Mouse (Mus musculus) heart, postnatal 0 days (tissue): ENCODE results near the gene Tmem208. TPM values are rescaled to one million over a fixed set of nuclear protein-coding genes. Genes with fewer than 3 reads are reported as not detected.

Experiments
- ATAC-seq: fragments of 200-750 bp; cut with Nextera tagmentation; 2 replicates; pipeline ENCODE4 v1.8.0; 2017; ENCODE audit warnings: low read depth, moderate number of reproducible peaks, moderate library complexity; ENCODE audit not compliant: insufficient read depth
- DNase-seq: peaks from one replicate; pipeline ENCODE4 v3.0.0-alpha.2; 2016; ENCODE audit warnings: low spot score
- H3K27ac ChIP-seq: fragments of 300-500 bp; sonication (generic); 2 replicates; pipeline ENCODE4 v1.5.1; 2014; ENCODE audit warnings: low read depth, mild to moderate bottlenecking
- H3K27me3 ChIP-seq: fragments of 300-500 bp; sonication (generic); 2 replicates; pipeline ENCODE4 v1.6.1; 2014; ENCODE audit warnings: low read length, mixed read lengths; ENCODE audit not compliant: control insufficient read depth, insufficient read depth
- H3K36me3 ChIP-seq: fragments of 300-500 bp; sonication (generic); replicated peaks from 2 replicates; pipeline ENCODE4 v1.6.1; 2014; ENCODE audit warnings: low read length, mixed read lengths; ENCODE audit not compliant: control insufficient read depth, insufficient read depth
- H3K4me1 ChIP-seq: fragments of 300-500 bp; sonication (generic); 2 replicates; pipeline ENCODE4 v1.6.1; 2014; ENCODE audit warnings: antibody characterized with exemption; ENCODE audit not compliant: control insufficient read depth, insufficient read depth
- H3K4me2 ChIP-seq: fragments of 300-500 bp; sonication (generic); 2 replicates; pipeline ENCODE4 v1.6.1; 2014; ENCODE audit warnings: low read depth, mild to moderate bottlenecking, low read length, moderate library complexity
- H3K4me3 ChIP-seq: fragments of 300-500 bp; sonication (generic); 2 replicates; pipeline ENCODE4 v1.5.1; 2014; ENCODE audit warnings: low read depth, low read length
- H3K9ac ChIP-seq: fragments of 300-500 bp; sonication (generic); replicated peaks from 2 replicates; pipeline ENCODE4 v1.6.1; 2014; ENCODE audit warnings: low read depth, low read length, mixed read lengths
- H3K9me3 ChIP-seq: fragments of 300-500 bp; sonication (generic); replicated peaks from 2 replicates; pipeline ENCODE4 v1.6.1; 2016; ENCODE audit warnings: low read length; ENCODE audit not compliant: control insufficient read depth
- CTCF ChIP-seq: IDR thresholded peaks from 2 replicates; pipeline ENCODE4 v1.5.1; 2016; ENCODE audit warnings: antibody characterized with exemption, control low read depth, low read depth
- EP300 ChIP-seq: IDR thresholded peaks from 2 replicates; pipeline ENCODE4 v1.6.1; 2016; ENCODE audit warnings: antibody characterized with exemption, low read depth
- WGBS: fragments of 180-500 bp; shearing (Covaris S2); extraction: QIAGEN DNeasy Blood & Tissue Kit; methylation state at CpG from one replicate; pipeline ENCODE4 v1.1.7; 2014; 5-methylcytosine and 5-hydroxymethylcytosine counted together
- polyA plus RNA-seq: library from polyadenylated mRNA; unstranded; fragments of >200 nt; fragmentation: Nextera tagmentation; extraction: Ambion mirVana; gene quantifications from 2 replicates; pipeline ENCODE4 v1.2.1, GENCODE M21; 2015
- total RNA-seq: library from RNA; depleted of rRNA; stranded (reverse); fragments of >200 nt; gene quantifications from 2 replicates; pipeline ENCODE4 v1.2.3, GENCODE M21; 2014; ENCODE audit warnings: low replicate concordance

Tmem208 gene
- total and polyA plus RNA-seq, 2 experiments from 2014 or later: 66.2 to 81.0 TPM

GRCm38 (mm10) chr8:105354549-105354948 lies 28.4 kb downstream of the Tmem208 start:
- no peaks in the 10 kb centered on the region for H3K36me3 ChIP-seq
- DNase-seq (no peak), ATAC-seq (no peak)
- no peaks in the 10 kb centered on the region for H3K27me3 ChIP-seq
- H3K4me3 ChIP-seq: no peak overlapping the region
- H3K27ac ChIP-seq: no peak overlapping the region
- no peak overlapping the region for H3K9ac ChIP-seq
- TF ChIP-seq EP300: no peak
- no peak for TF ChIP-seq CTCF
- WGBS: 91% methylated on average over 4 of the region's 4 CpGs
- H3K4me1 ChIP-seq: peaks cover 3% of the 10 kb centered on the region; the same call in 1 of the 2 replicates
- H3K9me3 ChIP-seq: no peaks in the 10 kb centered on the region
- no peak overlapping the region for H3K4me2 ChIP-seq

- DNase-seq (no peak), ATAC-seq (peak; percentile 30; the same call in 1 of the 2 replicates)
- Histone ChIP-seq H3K4me3 (no peak overlapping the region), H3K27me3 (no peaks in the 10 kb centered on the region), H3K9ac (no peak overlapping the region), H3K4me1 (no peaks in the 10 kb centered on the region), H3K9me3 (no peaks in the 10 kb centered on the region), H3K4me2 (peak overlapping the region; percentile 17), H3K36me3 (no peaks in the 10 kb centered on the region), H3K27ac (no peak overlapping the region)
- TF ChIP-seq EP300 (peak; percentile 28; the same call in 1 of the 2 replicates), CTCF (no peak)
- WGBS: 74% methylated on average over 26 of the region's 26 CpGs
Measured at GRCm38 (mm10) chr8:105355179-105356024, 29.2 kb downstream of the Tmem208 start.

- no peak overlapping the region for H3K4me2 ChIP-seq
- no peaks in the 10 kb centered on the region for H3K4me1 ChIP-seq
- H3K4me3 ChIP-seq: no peak overlapping the region
- no peaks in the 10 kb centered on the region for H3K36me3 ChIP-seq
- no peaks in the 10 kb centered on the region for H3K9me3 ChIP-seq
- H3K27ac ChIP-seq: no peak overlapping the region
- WGBS: 87% methylated on average over 14 of the region's 14 CpGs
- no peak for DNase-seq
- no peaks in the 10 kb centered on the region for H3K27me3 ChIP-seq
- ATAC-seq: no peak
- TF ChIP-seq CTCF (no peak), EP300 (no peak)
- no peak overlapping the region for H3K9ac ChIP-seq
Measured at GRCm38 (mm10) chr8:105356681-105357080, 30.5 kb downstream of the Tmem208 start.

- Histone ChIP-seq H3K9ac (no peak overlapping the region), H3K4me1 (0 out of 2 replicates have a peak, but pooled peaks cover 3% of the 10 kb centered on the region), H3K36me3 (no peaks in the 10 kb centered on the region), H3K9me3 (no peaks in the 10 kb centered on the region), H3K27ac (no peak overlapping the region), H3K4me2 (no peak overlapping the region), H3K27me3 (no peaks in the 10 kb centered on the region), H3K4me3 (no peak overlapping the region)
- TF ChIP-seq CTCF (no peak), EP300 (no peak)
- DNase-seq (no peak), ATAC-seq (no peak)
- 79% methylated on average over 15 of the region's 15 CpGs for WGBS
Measured at GRCm38 (mm10) chr8:105359208-105359607, 33.1 kb downstream of the Tmem208 start.

- 35% methylated on average over 4 of the region's 4 CpGs for WGBS
Measured at GRCm38 (mm10) chr8:105359646-105360045, 33.5 kb downstream of the Tmem208 start.

More at GRCm38 (mm10) chr8:105359646-105360045, 33.5 kb downstream of the Tmem208 start:
- H3K4me1 ChIP-seq: 0 out of 2 replicates have a peak, but pooled peaks cover 3% of the 10 kb centered on the region
- no peak overlapping the region for H3K4me3 ChIP-seq
- no peaks in the 10 kb centered on the region for H3K27me3 ChIP-seq
- no peak overlapping the region for H3K9ac ChIP-seq
- no peak overlapping the region for H3K4me2 ChIP-seq
- no peaks in the 10 kb centered on the region for H3K36me3 ChIP-seq
- no peaks in the 10 kb centered on the region for H3K9me3 ChIP-seq
- TF ChIP-seq EP300 (no peak), CTCF (peak; percentile 59)
- H3K27ac ChIP-seq: no peak overlapping the region
- peak; percentile 52 for DNase-seq
- peak; percentile 53; the same call in 1 of the 2 replicates for ATAC-seq
